Mouse (Mus musculus) C2C12 (cell line): ENCODE results near the gene Dstn. TPM values are rescaled to one million over a fixed set of nuclear protein-coding genes. Genes with fewer than 3 reads are reported as not detected.

Experiments
- H3K27me3 ChIP-seq: one replicate; pipeline ENCODE4 v1.6.1; 2011; ENCODE audit not compliant: control insufficient read depth, insufficient read depth, insufficient read length
- H3K36me3 ChIP-seq: one replicate; pipeline ENCODE4 v1.6.1; 2011; ENCODE audit not compliant: control insufficient read depth, insufficient read depth
- H3K4me3 ChIP-seq: one replicate; pipeline ENCODE4 v1.5.1; 2011; ENCODE audit warnings: mild to moderate bottlenecking, control low read depth; ENCODE audit not compliant: poor library complexity, insufficient read depth, severe bottlenecking
- H3K79me2 ChIP-seq: one replicate; pipeline ENCODE4 v1.6.1; 2011; ENCODE audit not compliant: control insufficient read depth, insufficient read depth
- H3K79me3 ChIP-seq: one replicate; pipeline ENCODE4 v1.6.1; 2011; ENCODE audit warnings: low read depth, control low read depth
- H3ac ChIP-seq: one replicate; pipeline ENCODE3; 2011; ENCODE audit warnings: low read depth; ENCODE audit not compliant: control insufficient read depth, insufficient read length
- CEBPB ChIP-seq: IDR thresholded peaks from one replicate; pipeline ENCODE4 v1.6.1; 2011; ENCODE audit warnings: low read depth, mild to moderate bottlenecking, control low read depth, moderate library complexity
- CTCF ChIP-seq: IDR thresholded peaks from one replicate; pipeline ENCODE4 v1.5.1; 2011; ENCODE audit not compliant: control insufficient read depth, insufficient read depth, insufficient read length
- FOSL1 ChIP-seq: IDR thresholded peaks from one replicate; pipeline ENCODE4 v1.8.0; 2011; ENCODE audit warnings: mild to moderate bottlenecking, low read length; ENCODE audit not compliant: poor library complexity, insufficient read depth, severe bottlenecking
- MAX ChIP-seq: IDR thresholded peaks from one replicate; pipeline ENCODE4 v1.6.1; 2011; ENCODE audit warnings: mild to moderate bottlenecking, control low read depth
- MYOD1 ChIP-seq: IDR thresholded peaks from one replicate; pipeline ENCODE4 v1.6.1; 2011; ENCODE audit warnings: low read depth; ENCODE audit not compliant: control insufficient read depth, insufficient read length
- MYOG ChIP-seq: IDR thresholded peaks from one replicate; pipeline ENCODE4 v1.6.1; 2011; ENCODE audit not compliant: control insufficient read depth, insufficient read length; ENCODE audit errors: extremely low read depth
- USF1 ChIP-seq: IDR thresholded peaks from one replicate; pipeline ENCODE4 v1.6.1; 2011; ENCODE audit warnings: low read depth, mild to moderate bottlenecking, control low read depth, moderate library complexity
- polyA plus RNA-seq: library from polyadenylated mRNA; unstranded; fragments of >200 nt; fragmentation: generic; extraction: Trizol; gene quantifications from one replicate; pipeline ENCODE4 v1.2.1, GENCODE M21; 2012; ENCODE audit warnings: missing spikeins

The Dstn gene
- polyA plus RNA-seq, 1 experiment, result 287 TPM

GRCm38 (mm10) chr2:143969260-143969659, 54.1 kb downstream of the Dstn start:
- H3K79me3 ChIP-seq, result peaks cover 2% of the 10 kb centered on the region
- peaks cover 93% of the 10 kb centered on the region for H3K36me3 ChIP-seq
- no peak for TF ChIP-seq USF1
- TF ChIP-seq MYOG, result no peak
- TF ChIP-seq CEBPB, result no peak
- TF ChIP-seq MAX, result no peak
- TF ChIP-seq FOSL1, result no peak
- no peak for TF ChIP-seq CTCF
- no peak for TF ChIP-seq MYOD1
- H3ac ChIP-seq, result no peak overlapping the region
- peaks cover 8% of the 10 kb centered on the region for H3K79me2 ChIP-seq
- no peaks in the 10 kb centered on the region for H3K27me3 ChIP-seq
- no peak overlapping the region for H3K4me3 ChIP-seq

- Histone ChIP-seq H3ac (no peak overlapping the region), H3K27me3 (no peaks in the 10 kb centered on the region), H3K79me2 (peaks cover 24% of the 10 kb centered on the region), H3K79me3 (peaks cover 2% of the 10 kb centered on the region), H3K36me3 (peaks cover 82% of the 10 kb centered on the region), H3K4me3 (no peak overlapping the region)
- TF ChIP-seq MYOG, result no peak
- no peak for TF ChIP-seq CTCF
- no peak for TF ChIP-seq MYOD1
- no peak for TF ChIP-seq MAX
- no peak for TF ChIP-seq USF1
Measured at GRCm38 (mm10) chr2:143970841-143971240, 55.7 kb downstream of the Dstn start.

GRCm38 (mm10) chr2:143971887-143972286, 56.8 kb downstream of the Dstn start:
- H3K36me3 ChIP-seq, result peaks cover 79% of the 10 kb centered on the region

GRCm38 (mm10) chr2:143973161-143973560, 58.0 kb downstream of the Dstn start:
- TF ChIP-seq MAX (no peak), USF1 (no peak), CEBPB (no peak), FOSL1 (no peak), MYOG (no peak), CTCF (no peak), MYOD1 (no peak)
- Histone ChIP-seq H3ac (no peak overlapping the region), H3K27me3 (no peaks in the 10 kb centered on the region), H3K79me2 (peaks cover 45% of the 10 kb centered on the region), H3K4me3 (no peak overlapping the region), H3K79me3 (peaks cover 11% of the 10 kb centered on the region), H3K36me3 (peaks cover 71% of the 10 kb centered on the region)

More at GRCm38 (mm10) chr2:143971887-143972286, 56.8 kb downstream of the Dstn start:
- Histone ChIP-seq H3K79me3 (peaks cover 4% of the 10 kb centered on the region), H3ac (no peak overlapping the region), H3K79me2 (peaks cover 32% of the 10 kb centered on the region), H3K4me3 (no peak overlapping the region), H3K27me3 (no peaks in the 10 kb centered on the region)
- TF ChIP-seq FOSL1 (no peak), CEBPB (no peak), MYOG (no peak)

GRCm38 (mm10) chr2:143975146-143975649, 60.1 kb downstream of the Dstn start:
- Histone ChIP-seq H3ac (no peak overlapping the region), H3K79me2 (peaks cover 65% of the 10 kb centered on the region), H3K79me3 (peaks cover 22% of the 10 kb centered on the region), H3K27me3 (no peaks in the 10 kb centered on the region), H3K4me3 (no peak overlapping the region), H3K36me3 (peaks cover 72% of the 10 kb centered on the region)
- TF ChIP-seq CTCF (no peak), FOSL1 (no peak), CEBPB (no peak), MYOG (no peak), USF1 (no peak), MAX (no peak), MYOD1 (no peak)

- H3K27me3 ChIP-seq, result no peaks in the 10 kb centered on the region
- H3K79me2 ChIP-seq, result peaks cover 98% of the 10 kb centered on the region
- no peak for TF ChIP-seq MYOD1
- TF ChIP-seq CEBPB, result no peak
- no peak for TF ChIP-seq MYOG
- TF ChIP-seq CTCF, result no peak
- no peak for TF ChIP-seq USF1
- no peak for TF ChIP-seq FOSL1
- peaks cover 43% of the 10 kb centered on the region for H3K79me3 ChIP-seq
- no peak overlapping the region for H3ac ChIP-seq
- H3K4me3 ChIP-seq, result no peak overlapping the region
- H3K36me3 ChIP-seq, result peaks cover 53% of the 10 kb centered on the region
Measured at GRCm38 (mm10) chr2:143978444-143979147, 63.5 kb downstream of the Dstn start.
